Mouse (Mus musculus): ENCODE data around the gene Dnajb2. TPM values are rescaled to one million over a fixed set of nuclear protein-coding genes. Genes with fewer than 3 reads are reported as not detected.

Gene Dnajb2
- polyA plus RNA-seq (2016; fragmentation: Nextera tagmentation; extraction: Ambion mirVana): 40.7 and 42.8 TPM in 2 replicates

GRCm38 (mm10) chr1:75236117-75237050, at the start of gene Dnajb2:
TSS of gene Dnajb2 (plus strand) at chr1:75236406.
- Histone ChIP-seq H3K9ac (replicated peaks) (peak within 1 kb of the TSS; percentile 79), H3K4me2 (peak within 1 kb of the TSS; percentile 87), H3K27me3 (no peaks in the 10 kb centered on the region), H3K4me3 (replicated peaks) (peak within 1 kb of the TSS; percentile 72), H3K4me1 (replicated peaks) (peaks cover 23% of the 10 kb centered on the region), H3K9me3 (no peaks in the 10 kb centered on the region), H3K36me3 (peaks cover 15% of the 10 kb centered on the region; the same call in 1 of the 2 replicates), H3K27ac (peak within 1 kb of the TSS; percentile 85)
- WGBS: under 1% methylated on average over 64 of the region's 64 CpGs
- ATAC-seq (ENCODE audit: insufficient number of reproducible peaks, insufficient read depth, low FRiP score, low TSS enrichment, low read depth): peak; percentile 88

DNA sequence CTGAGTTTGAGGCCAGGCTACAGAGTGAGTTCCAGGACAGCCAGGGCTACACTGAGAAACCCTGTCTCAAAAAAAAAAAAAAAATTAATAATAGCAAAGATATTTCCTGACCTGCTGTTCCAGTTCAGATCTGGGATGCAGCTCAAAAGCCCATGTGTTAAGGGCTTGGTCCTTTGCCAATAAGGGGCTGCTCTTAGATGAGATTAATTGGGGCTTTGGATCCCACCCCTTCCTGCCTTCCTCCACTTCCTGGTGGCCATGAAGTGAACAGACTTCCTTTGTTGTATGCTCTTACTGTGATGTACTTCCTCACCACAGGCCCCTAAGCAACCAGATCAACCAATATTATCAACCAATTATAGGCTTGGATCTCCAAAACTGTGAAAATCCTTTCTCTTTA, 49.1 kb upstream of the Dnajb2 start:
- Histone ChIP-seq H3K4me3 (replicated peaks) (no peak overlapping the region), H3K4me1 (replicated peaks) (peaks cover 8% of the 10 kb centered on the region), H3K4me2 (no peak overlapping the region), H3K27ac (no peak overlapping the region), H3K9me3 (no peaks in the 10 kb centered on the region), H3K9ac (replicated peaks) (no peak overlapping the region), H3K36me3 (peaks cover 65% of the 10 kb centered on the region), H3K27me3 (no peaks in the 10 kb centered on the region)
- ATAC-seq (ENCODE audit: insufficient number of reproducible peaks, insufficient read depth, low FRiP score, low TSS enrichment, low read depth): no peak

DNA sequence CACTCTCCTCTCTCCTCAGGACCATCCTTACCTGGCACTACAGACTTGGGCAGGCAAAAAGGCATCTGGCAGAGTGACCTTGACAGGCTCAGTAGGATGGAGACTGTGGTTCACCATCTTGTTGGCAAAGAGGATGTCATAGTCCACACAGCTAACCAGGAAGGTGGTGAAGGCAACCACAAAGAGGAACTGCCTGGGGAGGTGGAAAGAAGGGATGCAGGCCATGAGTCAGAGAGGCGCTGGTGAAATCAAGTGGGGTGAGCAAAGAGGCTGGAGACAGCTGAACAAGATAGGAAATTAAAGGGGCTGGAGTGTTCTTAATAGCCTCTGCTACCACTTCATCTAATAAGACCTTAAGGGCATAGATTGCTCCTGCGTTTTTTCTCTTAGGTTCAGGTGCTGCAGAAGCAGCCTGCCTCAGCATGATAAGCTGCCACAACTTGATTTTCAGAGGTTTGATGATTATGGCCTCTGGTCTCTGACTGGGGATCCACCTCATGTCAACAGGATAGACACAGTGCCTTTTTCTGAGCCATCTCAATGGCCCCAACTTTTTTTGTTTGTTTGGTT, 48.2 kb upstream of the Dnajb2 start:
- Histone ChIP-seq H3K27me3 (no peaks in the 10 kb centered on the region), H3K4me2 (no peak overlapping the region), H3K4me1 (replicated peaks) (peaks cover 10% of the 10 kb centered on the region), H3K4me3 (replicated peaks) (no peak overlapping the region), H3K36me3 (peaks cover 56% of the 10 kb centered on the region), H3K9ac (replicated peaks) (no peak overlapping the region), H3K9me3 (no peaks in the 10 kb centered on the region), H3K27ac (no peak overlapping the region)
- WGBS: 83% methylated on average over 2 of the region's 2 CpGs
- ATAC-seq (ENCODE audit: insufficient number of reproducible peaks, insufficient read depth, low FRiP score, low TSS enrichment, low read depth): no peak

GRCm38 (mm10) chr1:75190577-75190976, 45.6 kb upstream of the Dnajb2 start:
- no peak overlapping the region for H3K27ac ChIP-seq
- peaks cover 43% of the 10 kb centered on the region for H3K36me3 ChIP-seq
- ATAC-seq (ENCODE audit: insufficient number of reproducible peaks, insufficient read depth, low FRiP score, low TSS enrichment, low read depth): no peak
- peaks cover 17% of the 10 kb centered on the region for H3K4me1 ChIP-seq (replicated peaks)
- H3K9ac ChIP-seq (replicated peaks): peak overlapping the region; percentile 83
- H3K9me3 ChIP-seq: no peaks in the 10 kb centered on the region
- 56% methylated on average over 2 of the region's 2 CpGs for WGBS
- H3K27me3 ChIP-seq: no peaks in the 10 kb centered on the region
- H3K4me3 ChIP-seq (replicated peaks): peak overlapping the region; percentile 81
- peak overlapping the region; percentile 92 for H3K4me2 ChIP-seq

DNA sequence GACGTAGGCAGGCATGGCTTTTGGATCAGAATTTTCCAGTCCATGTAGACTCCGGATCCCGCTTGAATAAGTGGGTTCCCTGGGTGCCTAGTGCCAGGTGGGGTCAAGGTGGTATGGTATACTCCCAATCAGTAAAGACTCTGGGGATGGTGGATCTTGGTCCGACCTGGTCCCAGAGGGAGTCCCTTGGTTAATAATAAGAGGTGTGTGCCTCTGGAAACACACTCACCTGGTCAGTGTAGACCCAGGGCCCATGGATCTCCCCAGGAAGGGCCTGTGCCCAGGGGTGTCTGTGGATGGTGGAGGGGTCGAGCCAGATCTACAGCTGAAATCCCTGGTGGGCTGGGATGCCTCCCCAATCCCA, 45.0 kb upstream of the Dnajb2 start:
- no peaks in the 10 kb centered on the region for H3K9me3 ChIP-seq
- WGBS: 47% methylated on average over 5 of the region's 5 CpGs
- peak overlapping the region; percentile 83 for H3K9ac ChIP-seq (replicated peaks)
- peaks cover 43% of the 10 kb centered on the region for H3K36me3 ChIP-seq
- H3K4me2 ChIP-seq: peak overlapping the region; percentile 92
- peak overlapping the region; percentile 79 for H3K27ac ChIP-seq
- ATAC-seq (ENCODE audit: insufficient number of reproducible peaks, insufficient read depth, low FRiP score, low TSS enrichment, low read depth): no peak
- no peaks in the 10 kb centered on the region for H3K27me3 ChIP-seq
- H3K4me1 ChIP-seq (replicated peaks): peaks cover 17% of the 10 kb centered on the region
- H3K4me3 ChIP-seq (replicated peaks): peak overlapping the region; percentile 81

GRCm38 (mm10) chr1:75191622-75192402, 44.4 kb upstream of the Dnajb2 start, which contains the start of the genes Ankzf1 and Atg9a:
TSS of gene Ankzf1 (plus strand) at chr1:75192151.
TSS of gene Atg9a (minus strand) at chr1:75192196.
- Histone ChIP-seq H3K9ac (replicated peaks) (peak within 1 kb of the TSS; percentile 83), H3K4me1 (replicated peaks) (peaks cover 17% of the 10 kb centered on the region), H3K9me3 (no peaks in the 10 kb centered on the region), H3K27ac (peak within 1 kb of the TSS; percentile 93), H3K4me2 (peak within 1 kb of the TSS; percentile 92), H3K4me3 (replicated peaks) (peak within 1 kb of the TSS; percentile 81), H3K27me3 (no peaks in the 10 kb centered on the region), H3K36me3 (peaks cover 43% of the 10 kb centered on the region)
- under 1% methylated on average over 56 of the region's 56 CpGs for WGBS
- peak; percentile 98 for ATAC-seq (ENCODE audit: insufficient number of reproducible peaks, insufficient read depth, low FRiP score, low TSS enrichment, low read depth)

- Histone ChIP-seq H3K4me3 (replicated peaks) (peak overlapping the region; percentile 81), H3K9ac (replicated peaks) (peak overlapping the region; percentile 83), H3K36me3 (peaks cover 43% of the 10 kb centered on the region), H3K4me2 (peak overlapping the region; percentile 92), H3K9me3 (no peaks in the 10 kb centered on the region), H3K27ac (peak overlapping the region; percentile 93), H3K4me1 (replicated peaks) (peaks cover 17% of the 10 kb centered on the region), H3K27me3 (no peaks in the 10 kb centered on the region)
- ATAC-seq (ENCODE audit: insufficient number of reproducible peaks, insufficient read depth, low FRiP score, low TSS enrichment, low read depth): no peak
- WGBS: under 1% methylated on average over 19 of the region's 19 CpGs
Observed at GRCm38 (mm10) chr1:75192452-75192851, 43.8 kb upstream of the Dnajb2 start.

DNA sequence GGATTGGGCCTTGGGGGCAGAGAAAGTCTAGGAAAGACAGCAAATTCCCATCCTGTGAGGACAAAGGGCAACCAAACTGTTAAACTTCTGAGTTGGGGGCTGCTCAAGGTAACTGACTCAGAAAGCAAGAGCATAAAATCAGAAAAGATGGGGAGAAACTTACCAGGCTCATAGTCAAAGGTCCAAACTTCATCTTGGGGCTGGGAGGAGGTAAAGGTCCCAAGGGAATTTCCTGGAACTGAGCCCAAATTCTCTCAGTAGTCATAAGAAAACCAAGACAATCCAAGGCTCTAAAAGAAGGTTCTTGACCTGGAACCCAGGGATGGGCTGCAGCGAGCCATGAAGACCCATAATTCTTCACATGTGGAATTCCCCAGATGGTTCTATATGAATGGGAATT, 35.0 kb upstream of the Dnajb2 start:
- ATAC-seq (ENCODE audit: insufficient number of reproducible peaks, insufficient read depth, low FRiP score, low TSS enrichment, low read depth): no peak
- WGBS: 86% methylated on average over 1 of the region's 1 CpGs
- no peaks in the 10 kb centered on the region for H3K9me3 ChIP-seq

GRCm38 (mm10) chr1:75208967-75209678, 27.1 kb upstream of the Dnajb2 start:
- peak overlapping the region; percentile 92 for H3K4me2 ChIP-seq
- peak overlapping the region; percentile 70 for H3K9ac ChIP-seq (replicated peaks)
- H3K4me3 ChIP-seq (replicated peaks): peak overlapping the region; percentile 97
- ATAC-seq (ENCODE audit: insufficient number of reproducible peaks, insufficient read depth, low FRiP score, low TSS enrichment, low read depth): no peak
- H3K27ac ChIP-seq: no peak overlapping the region
- WGBS: 14% methylated on average over 34 of the region's 34 CpGs
- H3K4me1 ChIP-seq (replicated peaks): peaks cover 29% of the 10 kb centered on the region
- peaks cover 24% of the 10 kb centered on the region for H3K36me3 ChIP-seq
- H3K9me3 ChIP-seq: no peaks in the 10 kb centered on the region
- H3K27me3 ChIP-seq: no peaks in the 10 kb centered on the region; the same call in 1 of the 2 replicates

More for the DNA sequence above, 35.0 kb upstream of the Dnajb2 start:
- Histone ChIP-seq H3K4me2 (no peak overlapping the region), H3K36me3 (peaks cover 40% of the 10 kb centered on the region), H3K4me1 (replicated peaks) (no peaks in the 10 kb centered on the region), H3K27me3 (no peaks in the 10 kb centered on the region), H3K4me3 (replicated peaks) (no peak overlapping the region), H3K27ac (no peak overlapping the region), H3K9ac (replicated peaks) (no peak overlapping the region)
